Mouse (Mus musculus) forebrain, embryonic 16.5 days (tissue): ENCODE measurements at regions not wholly inside any gene's neighbourhood (a gene's known extent, or its start where the extent isn't known, plus 50 kb on each side); places are given as distances from the start of the nearest gene placed in this dataset.

ENCODE experiments used
- ATAC-seq: fragments of 200-750 bp; cut with Nextera tagmentation; 2 replicates; pipeline ENCODE4 v1.8.0; 2017; ENCODE audit warnings: mild to moderate bottlenecking, moderate library complexity
- H3K27ac ChIP-seq: fragments of 300-500 bp; sonication (generic); 2 replicates; pipeline ENCODE4 v1.5.1; 2014; ENCODE audit warnings: low read length, control low read depth
- H3K27me3 ChIP-seq: fragments of 300-500 bp; sonication (generic); replicated peaks from 2 replicates; pipeline ENCODE4 v1.6.1; 2014; ENCODE audit warnings: low read length; ENCODE audit not compliant: control insufficient read depth, insufficient read depth
- H3K36me3 ChIP-seq: fragments of 300-500 bp; sonication (generic); 2 replicates; pipeline ENCODE4 v1.6.1; 2014; ENCODE audit not compliant: control insufficient read depth, insufficient read depth
- H3K4me1 ChIP-seq: fragments of 300-500 bp; sonication (generic); replicated peaks from 2 replicates; pipeline ENCODE4 v1.6.1; 2014; ENCODE audit warnings: low read length; ENCODE audit not compliant: control insufficient read depth, insufficient read depth
- H3K4me2 ChIP-seq: fragments of 300-500 bp; sonication (generic); 2 replicates; pipeline ENCODE4 v1.6.1; 2014; ENCODE audit warnings: mild to moderate bottlenecking, low read length, control low read depth
- H3K4me3 ChIP-seq: fragments of 300-500 bp; sonication (generic); replicated peaks from 2 replicates; pipeline ENCODE4 v1.5.1; 2014; ENCODE audit warnings: mild to moderate bottlenecking, low read length, control low read depth
- H3K9ac ChIP-seq: fragments of 300-500 bp; sonication (generic); replicated peaks from 2 replicates; pipeline ENCODE4 v1.6.1; 2014; ENCODE audit warnings: low read depth, low read length, control low read depth
- H3K9me3 ChIP-seq: fragments of 300-500 bp; sonication (generic); 2 replicates; pipeline ENCODE4 v1.6.1; 2016; ENCODE audit warnings: low read length; ENCODE audit not compliant: control insufficient read depth
- WGBS: fragments of 180-500 bp; shearing (Covaris S2); extraction: QIAGEN DNeasy Blood & Tissue Kit; methylation state at CpG from one replicate; pipeline ENCODE4 v1.1.7; 2014; 5-methylcytosine and 5-hydroxymethylcytosine counted together

GRCm38 (mm10) chr12:6087071-6087470, 711.6 kb upstream of the Klhl29 start:
- Histone ChIP-seq H3K36me3 (no peaks in the 10 kb centered on the region), H3K4me3 (no peak overlapping the region), H3K4me1 (peaks cover 4% of the 10 kb centered on the region; the same call in 1 of the 2 replicates), H3K27me3 (no peaks in the 10 kb centered on the region), H3K4me2 (no peak overlapping the region), H3K9me3 (no peaks in the 10 kb centered on the region), H3K9ac (no peak overlapping the region), H3K27ac (no peak overlapping the region)
- no peak for ATAC-seq
- 66% methylated on average over 2 of the region's 2 CpGs for WGBS

- H3K4me2 ChIP-seq = no peak overlapping the region
- H3K27ac ChIP-seq = peak overlapping the region; percentile 71
- H3K4me3 ChIP-seq = no peak overlapping the region
- no peak overlapping the region for H3K9ac ChIP-seq
- no peaks in the 10 kb centered on the region for H3K36me3 ChIP-seq
- H3K4me1 ChIP-seq = peaks cover 9% of the 10 kb centered on the region
- no peaks in the 10 kb centered on the region for H3K9me3 ChIP-seq
- WGBS = 24% methylated on average over 9 of the region's 9 CpGs
- peak; percentile 85 for ATAC-seq
- H3K27me3 ChIP-seq = no peaks in the 10 kb centered on the region
These were observed 671.6 kb upstream of the Klhl29 start for GRCm38 (mm10) chr12:6046866-6047689.

- H3K4me1 ChIP-seq = peaks cover 9% of the 10 kb centered on the region
- no peaks in the 10 kb centered on the region for H3K36me3 ChIP-seq
- H3K27ac ChIP-seq = peak overlapping the region; percentile 50; the same call in 1 of the 2 replicates
- no peak overlapping the region for H3K4me3 ChIP-seq
- 34% methylated on average over 2 of the region's 2 CpGs for whole genome bisulfite sequencing
- ATAC-seq = peak; percentile 64
- H3K27me3 ChIP-seq = no peaks in the 10 kb centered on the region
- no peak overlapping the region for H3K9ac ChIP-seq
- no peak overlapping the region for H3K4me2 ChIP-seq
- H3K9me3 ChIP-seq = no peaks in the 10 kb centered on the region
These were observed 670.6 kb upstream of the Klhl29 start for GRCm38 (mm10) chr12:6046110-6046509.

GRCm38 (mm10) chr12:6042326-6042725, 666.8 kb upstream of the Klhl29 start:
- Histone ChIP-seq H3K9ac (no peak overlapping the region), H3K27ac (no peak overlapping the region; the same call in 1 of the 2 replicates), H3K4me1 (peaks cover 9% of the 10 kb centered on the region), H3K4me2 (no peak overlapping the region), H3K9me3 (no peaks in the 10 kb centered on the region), H3K36me3 (no peaks in the 10 kb centered on the region), H3K4me3 (no peak overlapping the region), H3K27me3 (no peaks in the 10 kb centered on the region)
- WGBS = 20% methylated on average over 1 of the region's 1 CpGs
- ATAC-seq = peak; percentile 27; the same call in 1 of the 2 replicates

- WGBS = 81% methylated on average over 3 of the region's 3 CpGs
- H3K4me1 ChIP-seq = no peaks in the 10 kb centered on the region
- no peak overlapping the region for H3K4me3 ChIP-seq
- no peaks in the 10 kb centered on the region for H3K27me3 ChIP-seq
- H3K36me3 ChIP-seq = no peaks in the 10 kb centered on the region
- no peak overlapping the region for H3K4me2 ChIP-seq
- H3K27ac ChIP-seq = no peak overlapping the region
- no peak for ATAC-seq
- no peaks in the 10 kb centered on the region for H3K9me3 ChIP-seq
- H3K9ac ChIP-seq = no peak overlapping the region
These were observed 648.6 kb upstream of the Klhl29 start for GRCm38 (mm10) chr12:6024111-6024510.

GRCm38 (mm10) chr12:6022490-6022889, 647.0 kb upstream of the Klhl29 start:
- Histone ChIP-seq H3K9ac (no peak overlapping the region), H3K9me3 (no peaks in the 10 kb centered on the region), H3K27ac (no peak overlapping the region), H3K4me2 (no peak overlapping the region), H3K4me1 (no peaks in the 10 kb centered on the region), H3K36me3 (no peaks in the 10 kb centered on the region), H3K4me3 (no peak overlapping the region), H3K27me3 (no peaks in the 10 kb centered on the region)
- 73% methylated on average over 2 of the region's 2 CpGs for whole genome bisulfite sequencing
- no peak for ATAC-seq

GRCm38 (mm10) chr12:6000961-6001360, 625.5 kb upstream of the Klhl29 start:
- H3K36me3 ChIP-seq = no peaks in the 10 kb centered on the region
- H3K4me3 ChIP-seq = no peak overlapping the region
- peak; percentile 38; the same call in 1 of the 2 replicates for ATAC-seq
- 51% methylated on average over 3 of the region's 3 CpGs for WGBS
- H3K27me3 ChIP-seq = no peaks in the 10 kb centered on the region
- no peak overlapping the region for H3K9ac ChIP-seq
- H3K4me2 ChIP-seq = no peak overlapping the region
- H3K27ac ChIP-seq = no peak overlapping the region
- H3K9me3 ChIP-seq = no peaks in the 10 kb centered on the region
- H3K4me1 ChIP-seq = no peaks in the 10 kb centered on the region; the same call in 1 of the 2 replicates

- Histone ChIP-seq H3K27ac (no peak overlapping the region), H3K36me3 (no peaks in the 10 kb centered on the region), H3K9ac (no peak overlapping the region), H3K4me1 (no peaks in the 10 kb centered on the region; the same call in 1 of the 2 replicates), H3K9me3 (no peaks in the 10 kb centered on the region), H3K4me3 (no peak overlapping the region), H3K4me2 (no peak overlapping the region), H3K27me3 (no peaks in the 10 kb centered on the region)
- 81% methylated on average over 5 of the region's 5 CpGs for WGBS
- ATAC-seq = no peak
These were observed 621.9 kb upstream of the Klhl29 start for GRCm38 (mm10) chr12:5997366-5997765.

- no peak for ATAC-seq
- Histone ChIP-seq H3K4me1 (no peaks in the 10 kb centered on the region; the same call in 1 of the 2 replicates), H3K27me3 (no peaks in the 10 kb centered on the region), H3K4me3 (no peak overlapping the region), H3K27ac (no peak overlapping the region), H3K36me3 (no peaks in the 10 kb centered on the region), H3K4me2 (no peak overlapping the region), H3K9ac (no peak overlapping the region), H3K9me3 (no peaks in the 10 kb centered on the region)
- WGBS = 74% methylated on average over 6 of the region's 6 CpGs
These were observed 621.2 kb upstream of the Klhl29 start for GRCm38 (mm10) chr12:5996672-5997071.
